Mouse (Mus musculus) hindbrain, embryonic 14.5 days (tissue): ENCODE results near the gene Exoc3l2. TPM values are rescaled to one million over a fixed set of nuclear protein-coding genes. Genes with fewer than 3 reads are reported as not detected.

Experiments
- ATAC-seq: fragments of 200-750 bp; cut with Nextera tagmentation; 2 replicates; pipeline ENCODE4 v1.8.0; 2017; ENCODE audit warnings: moderate number of reproducible peaks, mild to moderate bottlenecking, moderate TSS enrichment, moderate library complexity; ENCODE audit not compliant: low FRiP score
- DNase-seq: peaks from one replicate; pipeline ENCODE4 v3.0.0-alpha.2; 2015; ENCODE audit warnings: low spot score
- H3K27ac ChIP-seq: fragments of 300-500 bp; sonication (generic); 2 replicates; pipeline ENCODE4 v1.5.1; 2014; ENCODE audit warnings: mild to moderate bottlenecking, moderate library complexity
- H3K27me3 ChIP-seq: fragments of 300-500 bp; sonication (generic); 2 replicates; pipeline ENCODE4 v1.6.1; 2014; ENCODE audit warnings: mild to moderate bottlenecking, low read length, mixed read lengths; ENCODE audit not compliant: control insufficient read depth, insufficient read depth
- H3K36me3 ChIP-seq: fragments of 300-500 bp; sonication (generic); replicated peaks from 2 replicates; pipeline ENCODE4 v1.6.1; 2014; ENCODE audit not compliant: control insufficient read depth, insufficient read depth
- H3K4me1 ChIP-seq: fragments of 300-500 bp; sonication (generic); replicated peaks from 2 replicates; pipeline ENCODE4 v1.6.1; 2014; ENCODE audit warnings: antibody characterized with exemption, low read length, mixed read lengths; ENCODE audit not compliant: control insufficient read depth, insufficient read depth
- H3K4me2 ChIP-seq: fragments of 300-500 bp; sonication (generic); replicated peaks from 2 replicates; pipeline ENCODE4 v1.6.1; 2014; ENCODE audit warnings: mild to moderate bottlenecking, moderate library complexity
- H3K4me3 ChIP-seq: fragments of 300-500 bp; sonication (generic); replicated peaks from 2 replicates; pipeline ENCODE4 v1.5.1; 2014; ENCODE audit warnings: mild to moderate bottlenecking, low read length
- H3K9ac ChIP-seq: fragments of 300-500 bp; sonication (generic); 2 replicates; pipeline ENCODE4 v1.6.1; 2014
- H3K9me3 ChIP-seq: fragments of 300-500 bp; sonication (generic); 2 replicates; pipeline ENCODE4 v1.6.1; 2016; ENCODE audit warnings: low read length; ENCODE audit not compliant: control insufficient read depth
- WGBS: fragments of 180-500 bp; shearing (Covaris S2); extraction: QIAGEN DNeasy Blood & Tissue Kit; methylation state at CpG from one replicate; pipeline ENCODE4 v1.1.7; 2014; 5-methylcytosine and 5-hydroxymethylcytosine counted together
- polyA plus RNA-seq: library from polyadenylated mRNA; unstranded; fragments of >200 nt; fragmentation: Nextera tagmentation; extraction: Ambion mirVana; gene quantifications from 2 replicates; pipeline ENCODE4 v1.2.1, GENCODE M21; 2014

Gene Exoc3l2
- polyA plus RNA-seq, 1 experiment from 2014 or later = 0.79 TPM

DNA sequence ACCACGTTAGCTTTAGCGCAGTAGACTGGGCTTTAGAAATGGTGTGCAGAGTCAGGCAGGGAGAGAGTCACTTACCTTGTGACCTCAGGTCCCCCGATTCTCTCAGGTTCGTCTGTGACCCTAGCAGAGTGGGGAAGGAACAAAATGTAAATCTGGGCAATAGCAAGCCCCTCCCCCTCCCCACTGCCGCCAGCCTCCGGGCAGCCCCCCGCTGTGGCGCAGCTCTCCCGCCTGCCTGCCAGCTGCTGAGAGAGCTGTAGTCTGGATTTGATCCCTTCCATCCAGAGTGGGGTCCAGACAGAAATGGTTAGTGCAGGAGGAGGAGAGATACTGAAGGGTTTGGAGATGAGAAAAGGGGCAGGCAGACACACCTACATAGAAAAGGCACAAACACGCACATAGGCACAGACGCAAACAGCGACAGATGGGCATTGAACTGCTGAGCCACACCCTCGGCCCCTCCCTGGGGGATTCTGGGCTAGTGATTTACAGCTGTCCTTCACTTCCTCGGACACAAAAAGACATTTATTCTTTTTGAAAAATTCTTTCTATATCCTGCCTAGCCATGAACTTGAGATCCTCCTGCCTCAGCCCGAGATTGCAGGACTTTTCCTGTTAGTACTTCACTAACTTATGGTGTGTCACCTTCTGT is 35.0 kb upstream of the Exoc3l2 start:
- Histone ChIP-seq H3K27me3 (no peaks in the 10 kb centered on the region), H3K9me3 (no peaks in the 10 kb centered on the region), H3K27ac (no peak overlapping the region), H3K9ac (no peak overlapping the region), H3K4me1 (no peaks in the 10 kb centered on the region), H3K4me3 (no peak overlapping the region), H3K36me3 (peaks cover 85% of the 10 kb centered on the region), H3K4me2 (no peak overlapping the region)
- 64% methylated on average over 15 of the region's 15 CpGs for WGBS
- DNase-seq (no peak), ATAC-seq (no peak)

DNA sequence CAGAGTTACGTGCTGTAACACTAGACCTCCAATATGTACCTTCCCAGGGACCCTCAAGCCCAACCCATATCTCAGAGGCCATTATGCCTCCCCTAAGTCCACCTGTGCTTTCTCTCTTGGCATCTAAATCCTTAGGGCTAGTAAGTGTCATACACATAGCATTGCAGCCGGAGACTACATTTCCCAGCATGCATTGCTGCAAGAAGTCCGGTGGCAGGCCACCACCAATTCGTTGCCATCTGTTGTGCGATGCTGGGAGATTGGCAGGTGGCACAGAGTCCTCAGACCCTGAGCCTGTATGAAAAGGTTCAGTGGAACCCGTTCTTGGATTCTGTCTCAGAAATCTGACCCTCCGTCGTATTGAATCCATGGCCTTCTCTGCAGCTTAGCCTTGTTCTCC is 33.4 kb upstream of the Exoc3l2 start:
- no peak for ATAC-seq
- DNase-seq = no peak

DNA sequence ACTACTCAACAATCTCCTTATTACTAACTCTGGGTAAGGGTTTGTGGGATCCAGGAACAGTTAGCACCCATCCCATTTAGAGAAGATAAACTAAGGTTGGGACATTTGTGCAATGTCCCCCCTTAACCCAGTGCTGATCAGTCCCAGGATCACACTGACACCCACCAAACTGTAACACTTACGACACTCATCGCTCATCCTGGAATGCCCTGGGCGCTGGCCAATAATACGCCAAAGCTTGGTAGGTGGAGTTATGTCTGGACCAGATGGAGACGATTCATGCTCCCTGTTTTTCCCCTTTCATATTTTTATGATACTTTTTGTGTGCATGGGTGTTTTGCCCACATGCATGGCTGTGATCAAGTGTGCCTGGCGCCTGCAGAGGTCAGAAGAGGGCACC is 32.7 kb upstream of the Exoc3l2 start:
- H3K27ac ChIP-seq = no peak overlapping the region
- ATAC-seq (no peak), DNase-seq (no peak)
- no peak overlapping the region for H3K4me3 ChIP-seq
- H3K4me2 ChIP-seq = no peak overlapping the region
- 94% methylated on average over 6 of the region's 6 CpGs for WGBS
- H3K36me3 ChIP-seq = peaks cover 100% of the 10 kb centered on the region
- no peaks in the 10 kb centered on the region for H3K9me3 ChIP-seq
- H3K27me3 ChIP-seq = no peaks in the 10 kb centered on the region
- no peak overlapping the region for H3K9ac ChIP-seq
- no peaks in the 10 kb centered on the region for H3K4me1 ChIP-seq

More for the DNA sequence above, 33.4 kb upstream of the Exoc3l2 start:
- no peaks in the 10 kb centered on the region for H3K4me1 ChIP-seq
- H3K9me3 ChIP-seq = no peaks in the 10 kb centered on the region
- no peak overlapping the region for H3K9ac ChIP-seq
- H3K4me2 ChIP-seq = no peak overlapping the region
- H3K27ac ChIP-seq = no peak overlapping the region
- H3K36me3 ChIP-seq = peaks cover 100% of the 10 kb centered on the region
- H3K4me3 ChIP-seq = no peak overlapping the region
- 67% methylated on average over 8 of the region's 8 CpGs for WGBS
- H3K27me3 ChIP-seq = no peaks in the 10 kb centered on the region

DNA sequence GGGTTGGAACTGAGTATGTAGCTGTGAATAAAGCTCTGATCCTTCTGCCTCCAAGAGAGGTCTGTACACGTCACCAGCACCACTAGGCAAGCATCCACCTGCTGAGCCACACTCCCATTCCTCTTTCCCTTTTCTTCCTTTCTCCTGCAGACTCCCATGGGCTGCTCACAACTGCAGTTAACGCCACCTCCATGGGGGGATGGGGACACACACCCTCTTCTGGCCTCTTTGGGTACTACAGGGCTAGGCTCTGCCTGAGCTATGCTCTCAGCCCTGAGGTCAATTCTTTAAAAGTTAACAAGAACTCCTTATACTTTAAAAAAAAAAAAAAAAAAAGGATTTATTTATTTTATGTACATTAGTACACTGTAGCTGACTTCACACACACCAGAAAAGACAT is 30.7 kb upstream of the Exoc3l2 start:
- no peaks in the 10 kb centered on the region for H3K4me1 ChIP-seq
- 96% methylated on average over 2 of the region's 2 CpGs for WGBS
- peaks cover 99% of the 10 kb centered on the region for H3K36me3 ChIP-seq
- H3K9me3 ChIP-seq = no peaks in the 10 kb centered on the region
- DNase-seq (no peak), ATAC-seq (no peak)
- H3K27me3 ChIP-seq = no peaks in the 10 kb centered on the region
- H3K27ac ChIP-seq = no peak overlapping the region
- no peak overlapping the region for H3K4me3 ChIP-seq
- H3K9ac ChIP-seq = no peak overlapping the region
- no peak overlapping the region for H3K4me2 ChIP-seq

DNA sequence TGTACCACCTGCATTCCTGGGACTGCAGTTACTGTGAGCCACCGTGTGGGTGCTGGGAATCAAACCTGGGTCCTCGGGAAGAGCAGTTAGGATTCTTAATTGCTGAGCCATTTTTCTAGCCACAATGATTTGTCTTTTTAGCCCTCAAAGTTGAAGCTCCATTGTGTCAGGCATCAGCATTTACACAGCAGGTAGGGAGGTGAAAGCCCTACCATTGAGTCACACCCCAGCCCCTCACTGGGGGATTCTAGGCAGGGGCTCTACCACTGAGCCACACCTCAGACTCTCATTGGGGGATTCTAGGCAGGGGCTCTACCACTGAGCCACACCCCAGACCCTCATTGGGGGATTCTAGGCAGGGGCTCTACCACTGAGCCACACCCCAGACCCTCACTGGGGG is 26.9 kb upstream of the Exoc3l2 start:
- no peak for DNase-seq
- H3K27ac ChIP-seq = no peak overlapping the region
- 97% methylated on average over 2 of the region's 2 CpGs for WGBS
- no peak for ATAC-seq
- no peak overlapping the region for H3K9ac ChIP-seq
- H3K9me3 ChIP-seq = no peaks in the 10 kb centered on the region
- H3K36me3 ChIP-seq = peaks cover 94% of the 10 kb centered on the region
- no peaks in the 10 kb centered on the region for H3K27me3 ChIP-seq
- no peak overlapping the region for H3K4me2 ChIP-seq
- H3K4me1 ChIP-seq = no peaks in the 10 kb centered on the region
- H3K4me3 ChIP-seq = no peak overlapping the region

DNA sequence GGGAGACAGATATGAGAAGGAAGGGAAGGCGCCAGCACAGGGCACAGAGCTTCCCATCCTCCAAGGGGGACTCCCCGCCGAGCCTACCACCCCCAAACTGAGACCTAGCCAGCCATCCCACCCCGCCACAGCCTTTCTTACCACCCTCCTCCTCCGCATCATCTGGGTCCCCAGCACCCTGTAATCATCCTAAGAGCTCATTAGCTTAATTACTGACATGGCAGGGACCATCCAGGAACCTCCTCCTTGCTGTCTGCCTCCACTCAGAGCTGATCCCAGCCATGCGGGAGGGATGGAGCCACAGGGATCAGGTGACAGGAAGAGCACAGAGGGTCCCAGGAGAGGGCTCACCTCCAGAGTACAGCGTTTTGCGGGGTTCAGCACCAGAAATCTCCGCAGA is 26.1 kb upstream of the Exoc3l2 start:
- DNase-seq (no peak), ATAC-seq (no peak)
- H3K4me1 ChIP-seq = no peaks in the 10 kb centered on the region
- H3K9ac ChIP-seq = no peak overlapping the region
- H3K27me3 ChIP-seq = no peaks in the 10 kb centered on the region
- H3K4me2 ChIP-seq = no peak overlapping the region
- H3K4me3 ChIP-seq = no peak overlapping the region
- peaks cover 94% of the 10 kb centered on the region for H3K36me3 ChIP-seq
- WGBS = 87% methylated on average over 9 of the region's 9 CpGs
- no peaks in the 10 kb centered on the region for H3K9me3 ChIP-seq
- H3K27ac ChIP-seq = no peak overlapping the region

DNA sequence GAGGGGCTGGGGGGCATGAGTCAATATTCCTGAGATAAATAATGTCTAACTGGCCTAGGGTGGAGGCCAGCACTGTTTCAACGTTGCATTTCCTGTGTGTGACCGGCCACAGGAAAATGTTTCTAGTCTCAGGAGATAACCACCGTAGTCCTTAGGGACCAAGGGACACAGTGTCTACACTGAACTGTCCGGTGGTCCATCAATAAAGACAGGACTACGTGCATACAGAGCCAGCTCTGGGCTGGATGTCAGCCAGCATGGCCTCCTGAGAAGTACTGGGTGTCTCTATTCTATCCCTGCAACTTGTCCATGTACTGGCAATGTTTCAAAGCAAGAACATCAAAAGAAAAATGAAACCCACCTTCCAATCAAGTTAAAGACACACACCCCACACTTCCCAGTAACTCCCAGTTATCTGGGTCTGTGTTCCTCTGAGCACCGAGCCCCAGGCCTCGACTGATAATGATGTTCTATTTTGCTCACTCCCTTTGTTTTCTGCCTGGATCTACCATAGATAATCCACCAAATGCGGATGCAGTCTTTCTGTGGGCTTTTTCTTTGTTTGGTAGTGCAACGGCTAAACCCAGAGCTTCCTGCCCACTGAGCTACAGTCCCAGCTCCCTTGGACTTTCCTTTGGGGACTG is 21.6 kb upstream of the Exoc3l2 start:
- no peak overlapping the region for H3K27ac ChIP-seq
- no peak overlapping the region for H3K4me3 ChIP-seq
- ATAC-seq (no peak), DNase-seq (no peak)
- WGBS = 83% methylated on average over 9 of the region's 9 CpGs
- H3K27me3 ChIP-seq = no peaks in the 10 kb centered on the region
- H3K9ac ChIP-seq = no peak overlapping the region
- H3K4me2 ChIP-seq = no peak overlapping the region
- H3K4me1 ChIP-seq = no peaks in the 10 kb centered on the region
- peaks cover 86% of the 10 kb centered on the region for H3K36me3 ChIP-seq
- H3K9me3 ChIP-seq = no peaks in the 10 kb centered on the region

DNA sequence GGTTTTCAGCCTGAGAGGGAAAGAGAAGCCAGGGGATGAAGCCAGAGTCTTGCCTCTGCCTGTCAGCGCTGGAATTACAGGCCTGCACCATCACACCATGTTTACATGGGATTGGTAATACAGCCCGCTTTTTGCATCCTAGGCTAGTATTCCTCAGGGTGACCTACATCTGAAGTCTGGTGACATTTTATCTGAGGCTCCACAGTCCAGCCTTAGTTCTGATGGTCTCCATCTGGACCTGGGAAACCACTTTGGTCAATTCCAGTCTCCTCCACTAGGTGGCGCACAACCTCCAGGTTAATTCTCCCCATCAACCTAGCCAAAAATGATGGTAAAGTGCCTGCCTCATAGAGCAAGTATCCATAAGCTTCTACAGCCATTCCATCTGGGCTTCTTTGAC is 19.8 kb upstream of the Exoc3l2 start:
- Histone ChIP-seq H3K9ac (no peak overlapping the region), H3K27me3 (no peaks in the 10 kb centered on the region), H3K27ac (no peak overlapping the region), H3K4me2 (no peak overlapping the region), H3K9me3 (no peaks in the 10 kb centered on the region), H3K36me3 (peaks cover 83% of the 10 kb centered on the region), H3K4me3 (no peak overlapping the region), H3K4me1 (no peaks in the 10 kb centered on the region)
- ATAC-seq = no peak
- DNase-seq = peak; percentile 94
- WGBS = 48% methylated on average over 3 of the region's 3 CpGs

DNA sequence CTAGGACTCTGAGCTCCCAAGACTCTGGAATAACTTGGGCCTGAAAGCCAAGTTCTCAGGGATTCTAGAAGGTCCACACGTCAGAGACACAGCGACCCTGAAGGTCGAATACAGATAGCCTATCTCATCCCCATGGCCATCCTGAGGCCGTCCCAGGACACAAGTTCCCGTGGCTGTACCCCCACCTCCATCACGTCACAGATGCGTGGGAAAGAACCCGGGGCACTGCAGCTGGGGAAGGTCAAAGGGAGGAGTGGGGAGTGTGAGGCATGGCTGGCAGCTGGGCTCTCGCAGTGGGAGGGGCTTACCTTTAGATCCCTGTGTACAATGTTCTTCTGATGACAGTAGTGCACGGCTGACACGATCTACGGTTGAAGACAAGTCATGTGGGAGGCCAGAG is 18.3 kb upstream of the Exoc3l2 start:
- Histone ChIP-seq H3K4me1 (no peaks in the 10 kb centered on the region), H3K36me3 (peaks cover 87% of the 10 kb centered on the region), H3K4me2 (no peak overlapping the region), H3K27ac (no peak overlapping the region), H3K4me3 (no peak overlapping the region), H3K27me3 (no peaks in the 10 kb centered on the region), H3K9ac (no peak overlapping the region), H3K9me3 (no peaks in the 10 kb centered on the region)
- ATAC-seq (no peak), DNase-seq (no peak)
- 89% methylated on average over 12 of the region's 12 CpGs for WGBS
